Mouse (Mus musculus) heart, postnatal 36 days (tissue): ENCODE results near the gene Evpl. TPM values are rescaled to one million over a fixed set of nuclear protein-coding genes. Genes with fewer than 3 reads are reported as not detected.

ENCODE experiments used
- DNase-seq, 2 experiments: peaks; one replicate each; pipeline ENCODE4 v3.0.0; 2021 to 2022
- intact Hi-C: fragments of 180-260 bp; cut with DNase I; formaldehyde crosslinking; loops from one replicate; pipeline ENCODE4 v1.15.1; 2025
- total RNA-seq, 2 experiments: library from RNA; stranded (reverse); gene quantifications; 2 replicates each; pipeline ENCODE4 v1.2.3; 2021

Evpl gene
- total RNA-seq, 2 experiments from 2014 or later = 0.62 to 1.0 TPM

DNA sequence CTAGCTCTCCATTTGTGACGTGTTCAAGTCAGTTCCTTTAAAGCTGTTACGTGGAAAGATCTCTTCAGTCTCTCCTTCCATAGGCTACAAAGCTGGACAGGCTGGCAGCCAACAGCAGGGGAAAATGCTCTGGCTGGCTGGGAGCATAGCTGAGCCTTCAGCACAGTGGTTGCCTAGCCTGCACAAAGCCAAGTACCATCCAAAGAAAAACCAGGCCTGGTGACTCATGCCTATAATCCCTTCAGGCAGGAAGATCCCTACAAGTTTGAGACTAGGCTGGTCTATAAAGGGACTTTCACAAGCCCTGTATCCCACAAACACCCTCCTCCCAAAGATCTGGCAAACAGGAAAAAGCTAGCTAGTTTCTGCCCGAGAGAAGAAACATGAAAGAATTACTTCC lies 52.0 kb downstream of the Evpl start:
- intact Hi-C loops = no loop called here
- DNase-seq = peak in 1 of 2 experiments; percentile 26

DNA sequence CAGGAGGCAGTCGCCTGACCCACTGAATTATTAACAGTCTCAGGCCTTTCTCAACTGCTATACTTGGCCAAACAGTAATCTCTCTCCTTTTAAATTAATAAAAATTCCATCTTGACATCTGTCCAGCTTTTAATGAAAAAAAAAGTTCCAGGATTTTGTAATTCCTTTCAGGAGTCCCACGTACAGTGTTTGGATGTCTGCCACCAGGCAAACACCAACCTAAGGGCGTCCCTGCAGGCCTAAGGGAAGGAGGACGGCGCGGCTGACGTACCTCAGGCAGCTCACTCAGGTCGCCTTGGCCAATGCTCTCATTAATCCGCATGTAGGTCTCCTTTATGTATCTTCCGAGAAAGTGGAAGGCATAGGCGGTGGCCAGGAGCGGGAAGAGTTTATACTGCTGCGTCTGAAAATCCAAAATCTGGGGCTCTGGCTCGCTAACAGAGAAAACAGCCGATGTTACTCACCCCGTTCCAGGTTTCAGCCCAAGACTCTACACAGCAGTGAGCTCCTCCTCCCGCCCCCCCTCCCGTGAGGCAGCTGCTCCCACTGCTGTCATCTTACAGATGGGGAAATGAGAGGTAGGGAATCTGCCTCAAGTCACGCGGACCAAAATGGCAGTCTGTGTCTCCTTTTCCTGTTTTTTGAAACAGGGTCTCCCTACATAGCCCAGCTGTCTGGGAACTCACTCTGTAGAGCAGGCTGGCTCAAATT lies 59.3 kb downstream of the Evpl start:
- intact Hi-C loops = no loop called here

DNA sequence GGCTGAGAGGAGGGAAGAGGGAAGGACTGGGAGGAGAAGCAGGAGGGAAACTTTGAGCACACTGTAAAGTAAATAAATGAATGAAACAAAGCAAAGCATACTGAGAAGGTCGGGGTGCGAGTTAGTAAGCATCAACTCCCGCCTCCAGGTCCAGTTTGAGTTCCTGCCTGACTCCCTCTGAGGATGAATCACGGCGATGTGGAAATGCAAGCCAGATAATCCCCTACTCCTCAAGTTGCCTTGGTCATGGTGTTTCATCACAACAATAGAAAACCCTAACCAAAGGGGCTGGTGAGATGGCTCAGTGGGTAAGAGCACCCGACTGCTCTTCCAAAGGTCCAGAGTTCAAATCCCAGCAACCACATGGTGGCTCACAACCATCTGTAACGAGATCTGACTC lies 61.9 kb downstream of the Evpl start:
- DNase-seq = no peak
- intact Hi-C loops = no loop called here

More for the DNA sequence above, 59.3 kb downstream of the Evpl start:
- no peak for DNase-seq

DNA sequence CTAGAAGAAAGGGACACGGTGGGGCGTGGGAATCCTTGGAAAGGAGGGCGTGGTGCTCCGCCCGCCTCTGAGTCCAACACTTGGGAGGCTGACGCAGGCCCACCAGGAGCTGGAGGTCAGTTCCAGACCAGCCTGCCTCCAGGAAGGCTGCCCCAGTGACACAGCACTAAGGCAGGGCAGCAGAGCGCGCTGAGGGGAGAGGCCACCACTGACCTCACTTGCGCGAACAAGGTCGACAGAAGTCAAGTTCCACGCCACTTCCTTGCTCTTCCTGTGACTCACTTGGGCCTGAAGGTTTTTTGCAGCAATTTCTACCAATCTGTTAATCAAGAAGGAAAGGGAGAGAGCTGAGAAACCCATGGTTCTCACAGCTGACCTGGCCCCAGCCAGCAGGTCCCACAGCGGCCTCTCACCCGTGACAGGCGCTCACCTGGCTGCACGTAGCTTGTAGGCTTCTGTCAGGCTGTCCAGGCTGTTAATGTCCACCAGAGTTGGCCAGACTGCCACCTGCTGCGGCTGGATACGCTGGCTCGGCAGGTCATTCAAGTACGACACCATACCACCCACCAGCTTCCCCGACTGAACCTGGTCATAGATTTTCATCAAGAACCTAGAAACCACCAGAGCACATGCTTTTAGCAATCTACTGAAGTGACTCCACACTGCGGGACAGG lies 63.0 kb downstream of the Evpl start:
- DNase-seq = no peak
- intact Hi-C loops = no loop called here

- intact Hi-C loops = no loop called here
- DNase-seq = no peak
Observed at GRCm38 (mm10) chr11:116171959-116172358, 65.9 kb downstream of the Evpl start.

Other genes starting within 250 kb of the Evpl start
- 10 to 100 TPM; 12.8 to 19.3 TPM for gene Galk1, start 225.4 kb downstream of the Evpl start, total RNA-seq
- 100 to 1,000 TPM; 136 to 158 TPM for gene H3f3b, start 210.1 kb downstream of the Evpl start, total RNA-seq
- gene Unk, start 207.8 kb downstream of the Evpl start, total RNA-seq = 1 to 10 TPM; 8.0 to 8.4 TPM
- under 1 TPM; 0.41 to 0.42 TPM for gene Unc13d, start 160.1 kb downstream of the Evpl start, total RNA-seq
- gene Wbp2, start 151.1 kb downstream of the Evpl start, total RNA-seq = 100 to 1,000 TPM in 1 of 2 experiments, 10 to 100 TPM in 1; 97.0 to 106 TPM
- gene Trim47, start 110.9 kb downstream of the Evpl start, total RNA-seq = 10 to 100 TPM; 25.2 to 34.2 TPM
- 1 to 10 TPM; 7.4 to 7.6 TPM for gene Trim65, start 106.9 kb downstream of the Evpl start, total RNA-seq
- gene Mrpl38, start 99.2 kb downstream of the Evpl start, total RNA-seq = 10 to 100 TPM; 62.9 to 63.4 TPM
- gene Fbf1, start 69.9 kb downstream of the Evpl start, total RNA-seq = 10 to 100 TPM; 13.2 to 16.2 TPM
- 10 to 100 TPM; 10.5 to 20.1 TPM for gene Ten1, start 39.2 kb downstream of the Evpl start, total RNA-seq
- gene Acox1, start 39.0 kb downstream of the Evpl start, total RNA-seq = 100 to 1,000 TPM; 160 to 173 TPM
- gene Srp68, start 36.1 kb upstream of the Evpl start, total RNA-seq = 10 to 100 TPM; 65.9 to 71.2 TPM
- not detected for gene Galr2, start 42.9 kb upstream of the Evpl start, total RNA-seq
- 10 to 100 TPM; 56.4 to 60.9 TPM for gene Exoc7, start 69.2 kb upstream of the Evpl start, total RNA-seq
- not detected for gene Foxj1, start 97.3 kb upstream of the Evpl start, total RNA-seq
- gene Rnf157, start 175.0 kb upstream of the Evpl start, total RNA-seq = 1 to 10 TPM; 5.8 to 6.1 TPM
- gene Ubald2, start 196.0 kb upstream of the Evpl start, total RNA-seq = 10 to 100 TPM; 40.4 to 44.9 TPM
- gene Qrich2, start 228.2 kb upstream of the Evpl start, total RNA-seq = under 1 TPM in 1 of 2 experiments, not detected in 1; 0.11 TPM